ENCODE assay signal across 9 mouse cellular contexts in genomic region chr5:113888186-113888795, GRCm38 (mm10). TPM values are rescaled to one million over a fixed set of nuclear protein-coding genes. Genes with fewer than 3 reads are reported as not detected.
DNase-seq lines count a peak whose midpoint lies in the region; ATAC-seq lines count a peak whose summit lies in the region.
"Had no signal": no experiment of that assay in that cellular context is flagged by ENCODE, and none has a peak within 500 bp of the region (broad histone marks: within the 10 kb centered on the region; RNA-seq: fewer than 3 reads in every experiment).

No protein-coding gene starts in this region.

- WGBS in heart, embryonic 12.5 days = 85% methylated on average over 5 of the region's 5 CpGs
- 85% methylated on average over 5 of the region's 5 CpGs for WGBS in lung, embryonic 16.5 days
- 86% methylated on average over 5 of the region's 5 CpGs for WGBS in limb, embryonic 11.5 days
- WGBS in stomach, embryonic 15.5 days = 85% methylated on average over 5 of the region's 5 CpGs

- no peak overlapping the region for H3K9ac ChIP-seq in heart, embryonic 12.5 days
- no peak overlapping the region for H3K9ac ChIP-seq in lung, embryonic 16.5 days (ENCODE audit: low read length)
- H3K9ac ChIP-seq in limb, embryonic 11.5 days (ENCODE audit: low read length) = no peak overlapping the region
- H3K9ac ChIP-seq in stomach, embryonic 15.5 days = no peak overlapping the region

- H3K36me3 ChIP-seq in heart, embryonic 12.5 days = no peaks in the 10 kb centered on the region; the same call in 1 of the 2 replicates
- no peaks in the 10 kb centered on the region for H3K36me3 ChIP-seq in lung, embryonic 16.5 days (ENCODE audit: control insufficient read depth, insufficient read depth, low read length)
- no peaks in the 10 kb centered on the region for H3K36me3 ChIP-seq in limb, embryonic 11.5 days (ENCODE audit: control insufficient read depth, insufficient read depth, low read length)
- H3K36me3 ChIP-seq in stomach, embryonic 15.5 days = no peaks in the 10 kb centered on the region

- intact Hi-C loops in heart, postnatal 36 days (cut with DNase I) = loop anchor here (2.0 kb wide), 1 partner anchor 31 kb away; no protein-coding TSS in a partner anchor

- H3K27me3 ChIP-seq in heart, embryonic 12.5 days (replicated peaks) = no peaks in the 10 kb centered on the region
- no peaks in the 10 kb centered on the region for H3K27me3 ChIP-seq in lung, embryonic 16.5 days (ENCODE audit: control insufficient read depth, insufficient read depth, low read depth, low read length)
- no peaks in the 10 kb centered on the region for H3K27me3 ChIP-seq in limb, embryonic 11.5 days (ENCODE audit: control insufficient read depth, insufficient read depth, low read length)
- no peaks in the 10 kb centered on the region for H3K27me3 ChIP-seq in stomach, embryonic 15.5 days (replicated peaks)

- peaks cover 78% of the 10 kb centered on the region for H3K4me1 ChIP-seq in heart, embryonic 12.5 days (replicated peaks)
- H3K4me1 ChIP-seq in lung, embryonic 16.5 days (replicated peaks; ENCODE audit: control insufficient read depth, insufficient read depth, low read length) = peaks cover 53% of the 10 kb centered on the region
- H3K4me1 ChIP-seq in limb, embryonic 11.5 days (ENCODE audit: control insufficient read depth, insufficient read depth, low read length) = peaks cover 10% of the 10 kb centered on the region
- peaks cover 44% of the 10 kb centered on the region for H3K4me1 ChIP-seq in stomach, embryonic 15.5 days

- peak overlapping the region; percentile 78 for H3K27ac ChIP-seq in heart, embryonic 12.5 days (ENCODE audit: poor library complexity, severe bottlenecking)
- H3K27ac ChIP-seq in lung, embryonic 16.5 days (ENCODE audit: low read length) = peak overlapping the region; percentile 82
- 0 out of 2 replicates have a peak overlapping the region, but pooled peaks have one; percentile 21 for H3K27ac ChIP-seq in limb, embryonic 11.5 days (replicated peaks; ENCODE audit: low read depth, low read length)
- H3K27ac ChIP-seq in stomach, embryonic 15.5 days = peak overlapping the region; percentile 69
- H3K27ac ChIP-seq: macrophage had no signal

- H3K4me2 ChIP-seq in heart, embryonic 12.5 days = peak overlapping the region; percentile 48; the same call in 1 of the 2 replicates
- no peak overlapping the region for H3K4me2 ChIP-seq in lung, embryonic 16.5 days (ENCODE audit: low read depth, low read length)
- no peak overlapping the region for H3K4me2 ChIP-seq in limb, embryonic 11.5 days (ENCODE audit: low read depth, severe bottlenecking)
- no peak overlapping the region for H3K4me2 ChIP-seq in stomach, embryonic 15.5 days

- H3K9me3 ChIP-seq in heart, embryonic 12.5 days (replicated peaks) = no peaks in the 10 kb centered on the region
- H3K9me3 ChIP-seq in lung, embryonic 16.5 days (ENCODE audit: control insufficient read depth, low read length) = no peaks in the 10 kb centered on the region
- H3K9me3 ChIP-seq in limb, embryonic 11.5 days (ENCODE audit: control insufficient read depth, low read length) = no peaks in the 10 kb centered on the region
- no peaks in the 10 kb centered on the region for H3K9me3 ChIP-seq in stomach, embryonic 15.5 days

- no peak for ATAC-seq in heart, embryonic 12.5 days (ENCODE audit: insufficient number of reproducible peaks, low FRiP score)
- no peak for ATAC-seq in lung, embryonic 16.5 days (ENCODE audit: low read depth)
- ATAC-seq in limb, embryonic 11.5 days (ENCODE audit: insufficient number of reproducible peaks, low FRiP score, low TSS enrichment, low read depth) = no peak
- ATAC-seq in stomach, embryonic 15.5 days (ENCODE audit: insufficient read depth, low FRiP score, low read depth) = no peak
- no peak for ATAC-seq in erythroblast, adult 5-6 weeks (replicated peaks; ENCODE audit: low FRiP score, poor library complexity, severe bottlenecking)

- no peak for DNase-seq in heart, postnatal 36 days
- DNase-seq in lung, postnatal 10 days = no peak
- no peak for DNase-seq in limb, embryonic 11.5 days (ENCODE audit: low spot score)
- no peak for DNase-seq in testis, postnatal 10 days (ENCODE audit: low spot score)

- no peak overlapping the region for H3K4me3 ChIP-seq in heart, embryonic 12.5 days
- no peak overlapping the region for H3K4me3 ChIP-seq in lung, embryonic 16.5 days (ENCODE audit: low read length)
- no peak overlapping the region for H3K4me3 ChIP-seq in limb, embryonic 11.5 days (ENCODE audit: low read depth, low read length)
- H3K4me3 ChIP-seq in stomach, embryonic 15.5 days (replicated peaks) = no peak overlapping the region

RNA-seq across cellular contexts. Expression of gene Coro1c, which starts 20.3 kb away (rescaled TPM):
- 137 and 141 TPM in 2 replicates for polyA plus RNA-seq in heart, embryonic 12.5 days (2016; fragmentation: Nextera tagmentation; extraction: Ambion mirVana)
- total RNA-seq in heart, postnatal 36 days (2021) = 10 to 100 TPM; 34.3 to 37.5 TPM
- 131 and 138 TPM in 2 replicates for polyA plus RNA-seq in lung, embryonic 16.5 days (2015; fragmentation: Nextera tagmentation; extraction: Ambion mirVana)
- 94.9 and 107 TPM in 2 replicates for polyA plus RNA-seq in limb, embryonic 11.5 days (2014; fragmentation: Nextera tagmentation; extraction: Ambion mirVana)
- polyA plus RNA-seq in stomach, embryonic 15.5 days (2015; fragmentation: Nextera tagmentation; extraction: Ambion mirVana) = 129 and 144 TPM in 2 replicates
- total RNA-seq in erythroblast, adult 5-6 weeks (2015; ENCODE audit: low replicate concordance) = 23.2 and 30.9 TPM in 2 replicates
- total RNA-seq in erythroblast, adult 5-6 weeks (2017; ENCODE audit: low replicate concordance) = 20.5 and 26.8 TPM in 2 replicates

RNA-seq across cellular contexts. Expression of gene Selplg, which starts 55.8 kb away (rescaled TPM):
- polyA plus RNA-seq in heart, embryonic 12.5 days (2016; fragmentation: Nextera tagmentation; extraction: Ambion mirVana) = 0.51 and 0.72 TPM in 2 replicates
- 1 to 10 TPM; 3.1 to 4.6 TPM for total RNA-seq in heart, postnatal 36 days (2021)
- polyA plus RNA-seq in lung, embryonic 16.5 days (2015; fragmentation: Nextera tagmentation; extraction: Ambion mirVana) = 7.4 and 9.5 TPM in 2 replicates
- polyA plus RNA-seq in limb, embryonic 11.5 days (2014; fragmentation: Nextera tagmentation; extraction: Ambion mirVana) = 0.79 and 1.6 TPM in 2 replicates
- polyA plus RNA-seq in stomach, embryonic 15.5 days (2015; fragmentation: Nextera tagmentation; extraction: Ambion mirVana) = 5.8 and 7.5 TPM in 2 replicates
- total RNA-seq in erythroblast, adult 5-6 weeks (2015; ENCODE audit: low replicate concordance) = 85.1 and 133 TPM in 2 replicates
- total RNA-seq in erythroblast, adult 5-6 weeks (2017; ENCODE audit: low replicate concordance) = 30.2 and 34.8 TPM in 2 replicates

Comparison
In these comparisons a context has a peak if more than half of its experiments do, and no peak if none do; other contexts are left out.
1. H3K27ac ChIP-seq: peak in every context shown above with its lines; median percentile 82 in lung, embryonic 16.5 days; 78 in heart, embryonic 12.5 days; 69 in stomach, embryonic 15.5 days; 21 in limb, embryonic 11.5 days.